Mouse (Mus musculus): ENCODE measurements at regions not wholly inside any gene's neighbourhood (a gene's known extent, or its start where the extent isn't known, plus 50 kb on each side); places are given as distances from the start of the nearest gene placed in this dataset.

- Histone ChIP-seq H3K4me1 (no peaks in the 10 kb centered on the region), H3K9me3 (no peaks in the 10 kb centered on the region), H3K9ac (no peak overlapping the region), H3K4me2 (no peak overlapping the region), H3K36me3 (no peaks in the 10 kb centered on the region), H3K27me3 (replicated peaks) (no peaks in the 10 kb centered on the region), H3K27ac (replicated peaks) (no peak overlapping the region), H3K4me3 (no peak overlapping the region)
- no peak for ATAC-seq (ENCODE audit: extremely low read depth, insufficient number of reproducible peaks, low FRiP score, low TSS enrichment)
- WGBS = 66% methylated on average over 10 of the region's 10 CpGs
Measured at GRCm38 (mm10) chr10:25857954-25858616, 220.0 kb upstream of the Gm9767 start.

- H3K4me3 ChIP-seq = no peak overlapping the region
- H3K4me1 ChIP-seq = no peaks in the 10 kb centered on the region
- H3K9ac ChIP-seq = no peak overlapping the region
- no peak for ATAC-seq (ENCODE audit: extremely low read depth, insufficient number of reproducible peaks, low FRiP score, low TSS enrichment)
- no peaks in the 10 kb centered on the region for H3K36me3 ChIP-seq
- H3K4me2 ChIP-seq = no peak overlapping the region
- H3K9me3 ChIP-seq = no peaks in the 10 kb centered on the region
- no peak overlapping the region for H3K27ac ChIP-seq (replicated peaks)
- no peaks in the 10 kb centered on the region for H3K27me3 ChIP-seq (replicated peaks)
Measured at GRCm38 (mm10) chr10:25844348-25844747, 233.7 kb upstream of the Gm9767 start.

- Histone ChIP-seq H3K27me3 (replicated peaks) (no peaks in the 10 kb centered on the region), H3K9ac (no peak overlapping the region)
Measured at GRCm38 (mm10) chr10:25829275-25829674, 248.8 kb upstream of the Gm9767 start.

GRCm38 (mm10) chr10:25804223-25804622, 268.2 kb upstream of the Smlr1 start:
- Histone ChIP-seq H3K9ac (no peak overlapping the region), H3K4me3 (no peak overlapping the region), H3K4me2 (no peak overlapping the region), H3K27ac (replicated peaks) (no peak overlapping the region), H3K9me3 (no peaks in the 10 kb centered on the region), H3K4me1 (no peaks in the 10 kb centered on the region), H3K27me3 (replicated peaks) (no peaks in the 10 kb centered on the region), H3K36me3 (no peaks in the 10 kb centered on the region)
- no peak for ATAC-seq (ENCODE audit: extremely low read depth, insufficient number of reproducible peaks, low FRiP score, low TSS enrichment)
- 63% methylated on average over 3 of the region's 3 CpGs for WGBS

More at GRCm38 (mm10) chr10:25829275-25829674, 248.8 kb upstream of the Gm9767 start:
- H3K36me3 ChIP-seq = no peaks in the 10 kb centered on the region
- 66% methylated on average over 2 of the region's 2 CpGs for WGBS
- no peaks in the 10 kb centered on the region for H3K9me3 ChIP-seq
- no peak overlapping the region for H3K27ac ChIP-seq (replicated peaks)
- no peaks in the 10 kb centered on the region for H3K4me1 ChIP-seq
- ATAC-seq (ENCODE audit: extremely low read depth, insufficient number of reproducible peaks, low FRiP score, low TSS enrichment) = no peak
- H3K4me3 ChIP-seq = no peak overlapping the region
- H3K4me2 ChIP-seq = no peak overlapping the region

GRCm38 (mm10) chr10:25801499-25801898, 265.4 kb upstream of the Smlr1 start:
- 68% methylated on average over 2 of the region's 2 CpGs for WGBS
- no peaks in the 10 kb centered on the region for H3K4me1 ChIP-seq
- no peak overlapping the region for H3K4me2 ChIP-seq
- H3K36me3 ChIP-seq = no peaks in the 10 kb centered on the region
- no peak overlapping the region for H3K4me3 ChIP-seq
- H3K27ac ChIP-seq (replicated peaks) = no peak overlapping the region
- no peak for ATAC-seq (ENCODE audit: extremely low read depth, insufficient number of reproducible peaks, low FRiP score, low TSS enrichment)
- H3K9ac ChIP-seq = no peak overlapping the region
- H3K9me3 ChIP-seq = peaks cover 4% of the 10 kb centered on the region; the same call in 1 of the 2 replicates
- no peaks in the 10 kb centered on the region for H3K27me3 ChIP-seq (replicated peaks)

- Histone ChIP-seq H3K4me3 (no peak overlapping the region), H3K4me2 (no peak overlapping the region), H3K36me3 (no peaks in the 10 kb centered on the region), H3K27me3 (replicated peaks) (no peaks in the 10 kb centered on the region), H3K9me3 (peaks cover 4% of the 10 kb centered on the region; the same call in 1 of the 2 replicates), H3K9ac (no peak overlapping the region), H3K27ac (replicated peaks) (no peak overlapping the region), H3K4me1 (no peaks in the 10 kb centered on the region)
- no peak for ATAC-seq (ENCODE audit: extremely low read depth, insufficient number of reproducible peaks, low FRiP score, low TSS enrichment)
- WGBS = 83% methylated on average over 2 of the region's 2 CpGs
Measured at GRCm38 (mm10) chr10:25798881-25799280, 262.8 kb upstream of the Smlr1 start.

DNA sequence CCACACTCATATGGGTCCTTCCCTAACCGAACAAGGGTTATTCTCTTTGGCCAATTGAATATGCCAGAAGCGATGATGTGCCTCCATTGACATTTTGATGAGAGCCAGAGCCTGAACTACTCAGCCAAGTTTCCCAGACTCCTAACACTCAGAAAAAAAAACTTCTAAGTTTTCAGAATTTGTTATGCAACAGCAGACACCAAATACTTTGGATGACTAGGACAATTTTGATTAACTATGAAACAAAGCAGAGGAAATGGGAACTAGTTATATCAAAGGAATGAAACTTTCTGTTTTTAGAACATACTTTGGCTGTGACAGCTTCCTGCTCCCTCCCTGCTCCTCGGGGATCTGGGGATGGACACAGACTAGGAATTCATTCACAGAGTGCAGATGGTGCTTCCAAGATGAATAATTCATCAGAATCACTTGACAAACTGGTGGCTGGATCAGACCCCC, 254.3 kb upstream of the Smlr1 start:
- Histone ChIP-seq H3K4me2 (no peak overlapping the region), H3K27me3 (replicated peaks) (no peaks in the 10 kb centered on the region), H3K27ac (replicated peaks) (no peak overlapping the region), H3K9ac (no peak overlapping the region), H3K9me3 (no peaks in the 10 kb centered on the region), H3K4me1 (peaks cover 6% of the 10 kb centered on the region; the same call in 1 of the 2 replicates), H3K4me3 (no peak overlapping the region), H3K36me3 (no peaks in the 10 kb centered on the region)
- ATAC-seq (ENCODE audit: extremely low read depth, insufficient number of reproducible peaks, low FRiP score, low TSS enrichment) = no peak
- WGBS = 39% methylated on average over 3 of the region's 3 CpGs

GRCm38 (mm10) chr10:25788660-25789059, 252.6 kb upstream of the Smlr1 start:
- Histone ChIP-seq H3K9ac (no peak overlapping the region), H3K4me3 (no peak overlapping the region), H3K27ac (replicated peaks) (no peak overlapping the region), H3K36me3 (no peaks in the 10 kb centered on the region), H3K4me1 (peaks cover 6% of the 10 kb centered on the region; the same call in 1 of the 2 replicates), H3K9me3 (no peaks in the 10 kb centered on the region), H3K27me3 (replicated peaks) (no peaks in the 10 kb centered on the region), H3K4me2 (no peak overlapping the region)
- 74% methylated on average over 6 of the region's 6 CpGs for WGBS
- no peak for ATAC-seq (ENCODE audit: extremely low read depth, insufficient number of reproducible peaks, low FRiP score, low TSS enrichment)

DNA sequence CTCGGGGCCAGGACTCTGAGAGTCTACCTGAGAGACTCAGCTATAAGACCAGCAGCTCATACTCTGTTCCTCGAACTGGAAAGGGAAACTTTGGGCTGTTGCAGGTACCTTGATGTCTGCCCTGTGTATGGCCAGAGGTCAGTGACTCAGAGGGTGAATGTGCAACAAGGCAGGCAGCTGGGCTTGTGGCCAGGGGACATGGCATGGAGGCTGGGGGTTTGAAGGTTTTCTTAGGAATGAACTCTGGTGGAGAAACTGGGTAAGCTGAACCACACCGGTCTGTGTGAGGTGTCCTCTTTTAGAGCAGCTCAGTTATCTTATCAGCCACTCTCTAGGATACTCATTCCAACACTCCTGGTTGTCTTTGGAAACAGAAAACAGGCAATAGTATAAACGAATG, 251.9 kb upstream of the Smlr1 start:
- Histone ChIP-seq H3K27me3 (replicated peaks) (no peaks in the 10 kb centered on the region), H3K4me1 (peaks cover 6% of the 10 kb centered on the region; the same call in 1 of the 2 replicates), H3K4me3 (no peak overlapping the region), H3K9me3 (no peaks in the 10 kb centered on the region), H3K27ac (replicated peaks) (no peak overlapping the region), H3K36me3 (no peaks in the 10 kb centered on the region), H3K9ac (no peak overlapping the region), H3K4me2 (no peak overlapping the region)
- no peak for ATAC-seq (ENCODE audit: extremely low read depth, insufficient number of reproducible peaks, low FRiP score, low TSS enrichment)
- WGBS = 38% methylated on average over 4 of the region's 4 CpGs

DNA sequence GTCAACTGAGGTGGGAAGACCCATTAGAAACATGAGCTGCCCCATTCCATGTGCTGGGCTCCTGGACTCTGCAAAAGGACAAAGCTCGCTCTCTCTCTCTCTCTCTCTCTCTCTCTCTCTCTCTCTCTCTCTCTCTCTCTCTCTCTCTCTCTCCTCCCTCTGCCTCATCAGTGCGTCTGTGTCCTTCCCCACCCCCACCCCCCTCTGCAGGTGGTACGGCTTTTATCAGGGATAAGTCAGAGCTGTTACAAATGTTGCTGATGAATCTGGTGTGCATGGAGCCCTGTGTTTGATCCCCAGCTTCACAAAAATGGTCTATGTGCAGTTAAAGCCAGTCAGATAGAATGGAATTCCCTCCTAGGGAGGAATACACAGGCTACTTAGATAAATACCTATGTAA, 247.8 kb upstream of the Smlr1 start:
- Histone ChIP-seq H3K27me3 (replicated peaks) (no peaks in the 10 kb centered on the region), H3K27ac (replicated peaks) (no peak overlapping the region), H3K4me3 (no peak overlapping the region), H3K4me2 (no peak overlapping the region), H3K9me3 (no peaks in the 10 kb centered on the region), H3K36me3 (no peaks in the 10 kb centered on the region), H3K9ac (no peak overlapping the region), H3K4me1 (peaks cover 6% of the 10 kb centered on the region; the same call in 1 of the 2 replicates)
- no peak for ATAC-seq (ENCODE audit: extremely low read depth, insufficient number of reproducible peaks, low FRiP score, low TSS enrichment)
- WGBS = 40% methylated on average over 3 of the region's 3 CpGs

DNA sequence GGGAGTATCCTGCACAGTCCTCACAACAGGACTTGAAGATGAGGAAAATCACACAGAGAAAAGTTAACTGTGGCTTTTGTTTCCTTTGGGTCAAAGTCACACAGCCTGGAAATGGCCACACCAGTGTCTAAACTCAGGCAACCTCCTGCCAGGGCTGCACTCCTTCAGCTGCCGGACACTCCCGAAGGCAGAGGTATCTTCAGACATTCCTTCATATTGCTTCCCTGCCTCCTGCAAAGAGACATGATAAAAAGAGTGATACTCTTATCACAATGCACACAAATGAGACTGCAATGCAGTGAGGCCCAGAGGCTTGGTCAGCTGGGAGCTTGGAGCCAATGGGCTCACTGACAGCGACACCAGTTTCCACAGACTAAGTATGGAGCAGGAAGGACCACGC, 243.4 kb upstream of the Smlr1 start:
- no peak for ATAC-seq (ENCODE audit: extremely low read depth, insufficient number of reproducible peaks, low FRiP score, low TSS enrichment)
- Histone ChIP-seq H3K27ac (replicated peaks) (no peak overlapping the region), H3K9me3 (no peaks in the 10 kb centered on the region), H3K4me2 (no peak overlapping the region), H3K4me3 (no peak overlapping the region), H3K36me3 (no peaks in the 10 kb centered on the region), H3K27me3 (replicated peaks) (no peaks in the 10 kb centered on the region), H3K4me1 (no peaks in the 10 kb centered on the region), H3K9ac (no peak overlapping the region)
- WGBS = 81% methylated on average over 4 of the region's 4 CpGs

GRCm38 (mm10) chr10:25777717-25778116, 241.7 kb upstream of the Smlr1 start:
- H3K36me3 ChIP-seq = no peaks in the 10 kb centered on the region
- 61% methylated on average over 2 of the region's 2 CpGs for WGBS

More at GRCm38 (mm10) chr10:25777717-25778116, 241.7 kb upstream of the Smlr1 start:
- H3K9ac ChIP-seq = no peak overlapping the region
- H3K9me3 ChIP-seq = no peaks in the 10 kb centered on the region
- H3K4me1 ChIP-seq = no peaks in the 10 kb centered on the region
- H3K27ac ChIP-seq (replicated peaks) = no peak overlapping the region
- H3K27me3 ChIP-seq (replicated peaks) = no peaks in the 10 kb centered on the region
- ATAC-seq (ENCODE audit: extremely low read depth, insufficient number of reproducible peaks, low FRiP score, low TSS enrichment) = no peak
- H3K4me2 ChIP-seq = no peak overlapping the region
- H3K4me3 ChIP-seq = no peak overlapping the region
